Mouse (Mus musculus) ovary, postnatal 14 days (tissue): ENCODE data around the gene Man2a1.

ENCODE experiments used
- DNase-seq: peaks from one replicate; pipeline ENCODE4 v3.0.0; 2022; ENCODE audit warnings: low spot score

Gene Man2a1

DNA sequence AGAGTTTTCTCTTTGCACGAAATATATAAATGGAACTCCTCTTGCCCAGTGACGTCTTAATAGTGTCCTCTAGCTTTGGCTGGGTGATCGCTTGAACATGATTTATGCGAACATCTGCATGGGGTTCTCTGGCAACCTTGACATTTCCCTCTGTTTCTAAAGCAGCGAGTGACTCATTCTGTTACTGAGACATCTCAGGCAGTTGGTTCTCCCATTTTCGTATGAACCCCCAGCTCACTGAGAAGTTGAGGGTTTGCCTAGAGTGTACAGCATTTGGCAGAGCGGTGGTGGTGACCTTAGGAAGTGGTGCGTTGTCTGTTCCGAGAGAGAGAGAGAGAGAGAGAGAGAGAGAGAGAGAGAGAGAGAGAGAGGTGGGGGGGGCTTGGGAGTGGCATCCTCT lies 2.6 kb downstream of the Man2a1 start:
- DNase-seq, result no peak

DNA sequence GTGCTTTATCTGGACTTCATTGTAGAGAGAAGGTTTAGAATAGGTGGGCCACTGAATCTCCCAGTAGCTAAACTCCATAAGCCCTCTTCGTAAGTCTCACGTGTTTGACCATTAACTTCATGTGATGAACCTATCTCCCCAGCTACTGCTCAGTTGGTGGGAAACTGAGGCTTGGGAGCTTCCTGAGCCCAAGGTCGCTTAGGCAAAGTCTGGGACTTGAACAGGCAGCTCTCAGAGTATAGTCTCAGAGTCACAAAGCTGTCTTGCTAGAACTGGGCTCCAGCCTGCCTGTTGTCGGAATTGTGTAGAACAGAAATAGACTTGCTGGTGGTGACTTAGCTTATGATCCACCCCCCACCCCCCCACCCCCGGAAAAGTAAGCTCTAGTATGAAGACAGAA lies 3.0 kb downstream of the Man2a1 start:
- no peak for DNase-seq

DNA sequence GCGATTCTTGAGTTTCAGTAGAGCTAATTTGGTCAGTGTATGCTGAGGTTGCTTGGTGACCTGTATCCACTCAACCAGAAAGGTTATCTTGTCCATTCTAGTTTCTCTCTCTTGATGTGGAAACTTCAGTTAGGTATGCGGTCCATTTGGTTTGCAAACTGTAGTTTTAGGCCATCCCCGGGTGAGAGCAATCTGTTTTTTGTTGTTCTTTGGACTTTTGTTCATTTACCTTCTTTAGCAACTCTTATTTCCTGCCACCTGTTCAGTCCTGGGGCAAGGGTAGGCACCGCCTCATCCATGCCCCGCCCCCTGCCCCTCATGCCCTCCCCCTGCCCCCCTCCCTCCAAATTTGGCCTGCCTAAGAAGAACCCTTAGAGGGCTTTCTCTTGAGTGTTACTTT lies 3.6 kb downstream of the Man2a1 start:
- no peak for DNase-seq

DNA sequence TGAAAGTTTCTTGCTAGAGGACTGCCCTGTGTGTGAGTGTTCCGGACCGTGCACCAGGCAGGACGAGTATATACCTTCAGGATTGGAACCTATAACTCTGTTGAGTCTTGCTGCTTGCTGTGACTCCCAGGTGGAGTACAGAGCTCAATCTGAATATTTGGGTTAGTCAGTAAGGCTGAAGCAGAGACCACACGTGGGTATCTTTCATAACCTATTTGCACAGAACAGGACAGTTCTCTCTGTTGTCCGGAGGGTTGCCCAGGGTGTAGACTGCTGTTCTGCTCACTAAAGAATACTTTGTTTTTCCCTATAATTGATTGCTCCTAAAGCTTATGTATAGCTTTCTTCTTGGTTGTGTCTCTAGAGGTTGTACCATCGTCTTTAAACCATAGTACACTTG lies 7.7 kb downstream of the Man2a1 start:
- DNase-seq, result no peak

DNA sequence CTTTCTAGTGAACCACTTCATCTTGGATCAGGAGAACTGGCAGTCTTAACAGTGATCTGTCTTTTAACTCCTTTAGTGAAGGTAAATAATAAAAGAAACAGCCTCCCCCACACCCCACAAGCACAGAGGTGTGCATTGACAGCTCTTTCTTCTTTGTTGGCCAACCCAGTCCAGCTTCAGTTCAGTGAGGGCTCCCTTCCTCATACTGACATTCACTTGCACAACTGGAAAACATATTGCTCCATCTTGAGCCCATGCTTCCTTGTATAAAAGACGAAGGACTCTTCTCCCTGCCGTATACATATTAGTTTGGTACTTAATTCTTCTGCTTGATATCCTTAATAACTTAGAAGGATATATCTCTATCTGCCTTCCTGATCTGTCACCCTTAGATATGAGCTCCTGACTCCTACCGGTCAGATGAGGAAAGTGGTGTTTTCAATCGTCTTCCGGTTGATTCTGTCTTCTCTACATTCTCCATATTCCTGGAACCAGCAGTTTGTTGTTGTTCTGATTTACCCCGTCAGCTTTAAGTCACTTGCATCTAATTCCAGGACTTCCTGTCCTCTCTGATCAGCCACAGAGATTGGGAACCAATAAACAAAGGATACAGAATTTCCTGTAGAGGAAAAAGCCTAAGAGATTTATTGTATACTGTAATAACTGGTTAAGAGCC lies 8.5 kb downstream of the Man2a1 start:
- DNase-seq, result no peak

DNA sequence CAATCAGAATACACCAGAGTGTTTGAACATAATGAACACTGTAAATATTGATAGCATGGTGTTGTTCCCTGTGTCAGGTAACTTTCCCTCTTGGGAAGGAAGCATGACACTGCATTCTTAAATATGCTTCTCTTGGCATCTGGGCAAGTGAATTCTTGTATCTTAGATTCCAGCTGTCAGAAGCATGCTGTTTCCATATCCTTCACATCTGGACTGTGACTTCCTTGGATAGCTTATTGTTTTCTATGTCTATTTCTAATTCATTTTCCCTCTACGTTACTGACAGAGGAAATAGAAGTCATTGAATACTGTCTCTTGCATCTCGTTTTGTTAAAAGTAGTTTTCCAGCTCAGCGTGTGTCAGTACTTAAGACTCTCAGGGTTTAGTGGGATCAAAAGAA lies 9.2 kb downstream of the Man2a1 start:
- no peak for DNase-seq

DNA sequence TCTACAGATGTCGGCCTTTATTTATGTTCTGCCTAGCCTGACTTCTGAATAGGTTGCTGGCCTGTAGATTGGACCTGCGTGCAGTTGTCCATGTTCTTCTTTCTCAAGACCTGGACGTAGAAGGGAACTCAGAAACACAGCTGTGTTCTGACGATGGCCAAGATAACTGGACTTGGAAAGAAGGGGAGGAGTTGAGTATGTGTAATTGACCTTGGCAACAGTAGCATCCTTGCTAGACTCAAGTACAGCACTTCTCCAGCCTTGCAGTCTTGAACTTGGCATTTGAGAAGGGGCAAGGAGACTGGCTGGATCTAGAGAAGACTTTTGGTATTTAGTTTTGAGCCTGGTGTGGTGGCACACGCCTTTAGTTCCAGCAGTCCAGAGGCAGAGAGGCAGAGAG lies 10.9 kb downstream of the Man2a1 start:
- no peak for DNase-seq

DNA sequence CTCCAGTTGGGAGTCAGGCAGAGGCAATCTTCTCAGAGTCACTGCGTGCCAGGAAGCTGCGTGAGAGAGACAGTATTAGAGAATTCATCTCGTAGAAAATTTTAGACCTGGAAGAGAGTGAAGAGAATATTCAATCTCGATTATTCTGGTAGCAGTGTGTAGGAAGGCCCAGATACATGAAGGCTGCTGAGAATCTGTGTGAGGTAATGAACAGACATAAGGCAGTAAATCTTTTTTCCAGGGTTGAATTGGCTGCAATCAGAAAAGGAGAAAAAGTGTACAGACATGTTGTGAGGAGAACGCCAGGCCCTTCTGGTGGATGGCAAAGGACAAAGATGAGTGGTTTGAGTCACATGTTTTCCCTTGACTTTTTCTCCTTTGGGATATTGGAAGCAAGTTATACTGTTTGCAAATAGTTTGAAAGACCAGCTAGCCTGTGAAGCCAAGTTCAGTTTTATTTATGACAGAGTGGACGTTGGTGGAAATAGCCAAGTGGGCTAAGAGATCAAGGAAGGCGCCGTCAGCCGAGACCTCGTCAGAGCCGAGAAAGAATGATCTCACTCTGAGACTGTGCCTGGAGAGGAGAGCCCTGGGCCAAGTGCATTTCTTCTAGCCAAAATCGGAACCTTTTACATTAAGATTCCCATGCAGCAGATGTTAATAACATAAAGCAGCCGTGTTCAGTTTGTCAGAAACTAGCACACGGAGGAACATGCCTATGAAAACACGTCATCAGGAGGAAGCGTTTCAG lies 11.8 kb downstream of the Man2a1 start:
- DNase-seq, result no peak

DNA sequence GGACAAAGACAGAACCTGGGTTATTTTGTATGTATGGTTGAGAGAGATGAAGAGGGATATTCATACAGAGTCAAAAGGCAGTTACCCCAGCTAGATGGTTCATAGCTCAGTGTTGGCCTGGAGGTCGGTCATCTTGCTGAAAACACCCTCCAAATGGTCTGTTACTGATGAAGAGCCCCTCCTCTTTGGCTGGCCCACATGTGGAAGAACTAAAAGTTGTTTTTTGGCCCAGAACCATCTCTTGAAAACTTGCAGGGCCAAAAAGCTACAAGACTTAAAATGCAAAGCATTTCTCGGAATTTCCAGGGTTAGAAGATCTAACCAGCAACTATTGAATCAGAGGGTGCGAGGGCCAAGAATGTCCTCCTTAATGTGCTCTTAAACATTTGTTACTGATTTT lies 12.4 kb downstream of the Man2a1 start:
- DNase-seq, result no peak

DNA sequence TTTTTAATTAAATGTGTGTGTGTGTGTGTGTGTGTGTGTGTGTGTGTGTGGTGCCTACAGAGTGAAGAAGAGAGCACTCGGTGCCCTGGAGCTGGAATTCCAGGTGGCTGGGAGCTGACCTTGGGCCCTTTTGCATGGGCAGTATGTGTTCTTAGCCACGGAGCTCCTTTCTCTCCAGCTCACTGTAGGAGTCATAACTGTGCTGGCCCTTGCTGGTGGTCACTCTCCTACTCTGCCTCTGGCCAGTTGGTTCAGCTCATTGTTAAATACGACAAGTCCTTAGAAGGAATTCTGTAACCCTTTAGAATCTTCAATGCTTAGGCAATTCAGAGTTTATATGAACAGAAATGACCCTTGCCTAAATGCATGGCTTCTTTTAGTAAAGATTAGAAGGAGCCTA lies 12.8 kb downstream of the Man2a1 start:
- DNase-seq, result no peak

DNA sequence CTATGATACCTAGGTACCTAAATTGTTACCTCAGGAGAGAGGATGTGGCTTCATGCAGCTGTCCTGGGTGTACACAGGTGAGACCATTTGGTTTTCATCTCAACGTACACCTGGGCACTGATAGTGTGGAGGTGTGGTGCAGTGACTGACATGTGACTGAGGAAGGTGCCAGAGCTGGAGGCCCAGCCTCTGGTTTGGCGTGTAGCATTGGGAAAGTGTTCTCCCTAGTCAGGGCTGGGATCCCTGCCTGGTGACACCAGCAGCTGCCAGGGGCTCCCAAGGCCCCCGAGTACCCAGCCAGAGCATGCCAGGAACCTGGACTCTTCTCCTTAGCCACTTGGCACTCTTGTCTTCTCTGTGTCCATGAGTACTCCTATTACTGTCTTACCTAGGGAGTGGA lies 14.3 kb downstream of the Man2a1 start:
- no peak for DNase-seq

DNA sequence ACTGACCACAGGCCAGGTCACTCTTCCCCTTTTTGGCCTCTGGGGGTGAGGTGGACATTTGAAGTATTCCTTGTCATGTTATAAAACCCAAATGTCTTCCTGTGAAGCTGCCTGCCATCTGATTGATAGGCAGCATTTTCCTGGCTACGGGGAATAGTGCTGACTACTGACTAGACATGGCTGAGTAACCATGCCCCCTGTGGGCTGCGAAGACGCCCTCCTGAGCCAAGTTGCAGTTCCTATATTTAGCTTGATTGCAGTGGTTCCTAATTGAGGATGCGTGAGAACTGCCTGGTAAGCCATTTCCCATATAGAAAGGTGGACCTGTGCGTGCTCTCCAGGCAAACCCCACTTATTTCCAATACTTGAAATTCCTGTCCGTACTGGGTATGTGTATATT lies 14.9 kb downstream of the Man2a1 start:
- DNase-seq, result no peak

DNA sequence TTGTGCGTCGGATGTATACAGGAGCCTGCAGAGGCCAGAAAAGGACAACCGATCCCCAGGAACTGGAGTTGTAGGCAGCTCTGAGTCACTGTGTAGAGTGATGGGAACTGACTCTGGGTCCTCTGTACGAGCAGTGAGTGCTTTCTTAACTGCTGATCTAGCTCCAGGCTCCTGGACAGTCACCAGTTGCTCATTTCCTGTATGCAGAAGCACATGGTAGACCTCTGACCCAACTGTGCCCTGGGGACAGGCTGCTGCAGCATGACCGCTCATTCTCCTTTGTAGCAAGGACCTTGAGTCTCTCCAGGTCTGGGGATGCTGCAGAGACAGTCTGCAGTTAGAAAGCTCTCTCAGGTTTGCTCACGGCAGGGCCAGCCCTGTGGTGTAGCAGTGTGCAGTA lies 15.7 kb downstream of the Man2a1 start:
- DNase-seq, result no peak

DNA sequence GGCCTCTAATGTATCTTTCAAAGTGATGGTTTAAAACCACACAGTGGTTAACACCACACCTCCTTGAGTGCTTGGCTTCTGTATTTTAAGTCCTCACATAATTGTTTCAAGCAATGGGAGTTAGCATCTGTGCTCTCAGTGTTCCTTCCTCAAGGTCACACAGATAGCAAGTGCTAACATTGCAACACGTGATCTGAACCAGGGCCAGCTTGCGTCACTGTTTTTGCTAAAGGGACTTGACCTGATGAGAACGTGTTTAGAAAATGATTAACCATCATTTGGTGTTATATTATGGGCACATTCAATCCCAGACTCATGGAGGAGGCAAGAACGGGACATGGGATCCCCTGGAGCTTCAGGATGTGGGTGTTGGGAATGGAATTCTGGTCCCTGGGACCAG lies 17.3 kb downstream of the Man2a1 start:
- DNase-seq, result no peak

DNA sequence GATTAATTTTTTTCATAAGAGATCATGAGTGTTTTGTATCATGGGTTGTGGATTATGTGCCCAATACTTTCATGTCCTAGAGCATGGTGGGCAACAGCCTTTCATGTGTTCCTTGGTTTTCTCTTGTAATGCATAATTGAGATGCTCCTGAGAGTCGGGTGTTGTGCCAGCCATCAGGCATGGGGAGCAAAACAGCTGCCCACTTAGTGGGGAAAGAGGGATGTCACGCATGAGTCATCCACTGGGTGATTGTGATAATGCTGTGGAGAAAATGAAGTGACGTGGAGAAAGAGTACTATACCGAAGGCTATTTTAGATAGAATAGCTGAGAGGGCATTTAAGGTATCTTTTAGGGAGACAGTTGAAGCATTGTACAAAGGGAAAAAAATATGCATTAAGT lies 18.5 kb downstream of the Man2a1 start:
- DNase-seq, result no peak

DNA sequence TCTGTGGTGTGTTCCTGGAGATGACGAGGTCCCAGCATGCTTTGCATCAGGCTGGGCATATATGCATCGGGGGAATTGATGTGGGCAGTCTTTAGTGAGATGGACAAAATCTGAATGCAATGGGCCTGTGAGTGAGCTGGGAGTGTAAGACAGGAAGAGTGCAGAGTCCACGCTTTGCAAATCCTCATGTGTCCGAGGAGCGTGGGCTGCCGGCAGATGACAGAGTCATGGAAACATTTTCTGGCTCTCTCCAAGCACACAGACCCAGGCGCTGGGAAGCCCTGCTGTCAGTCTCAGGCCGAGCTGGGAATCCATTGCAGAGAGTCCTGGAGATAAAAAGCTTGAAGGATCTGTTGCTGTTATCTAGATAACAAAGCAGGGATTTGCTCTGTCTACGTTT lies 19.6 kb downstream of the Man2a1 start:
- DNase-seq, result no peak

DNA sequence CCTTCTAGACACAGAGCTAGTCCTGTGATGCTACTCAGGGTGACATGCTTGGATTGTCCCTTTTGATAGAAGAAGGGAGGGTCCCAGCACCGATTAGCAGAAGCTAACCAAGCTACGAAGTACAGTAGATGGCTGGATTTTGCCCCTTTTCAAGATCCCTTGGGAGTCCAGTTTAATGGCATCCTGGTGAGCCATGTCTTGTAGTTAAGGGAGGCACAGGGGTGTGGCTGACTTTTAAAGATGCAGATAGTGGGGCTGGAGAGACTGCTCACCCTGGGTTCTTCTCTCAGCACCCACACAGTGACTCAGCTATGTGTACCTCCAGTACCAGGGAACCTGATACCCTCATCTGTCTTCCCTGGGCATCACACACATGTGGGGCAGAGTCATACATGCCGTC lies 20.1 kb downstream of the Man2a1 start:
- DNase-seq, result no peak

DNA sequence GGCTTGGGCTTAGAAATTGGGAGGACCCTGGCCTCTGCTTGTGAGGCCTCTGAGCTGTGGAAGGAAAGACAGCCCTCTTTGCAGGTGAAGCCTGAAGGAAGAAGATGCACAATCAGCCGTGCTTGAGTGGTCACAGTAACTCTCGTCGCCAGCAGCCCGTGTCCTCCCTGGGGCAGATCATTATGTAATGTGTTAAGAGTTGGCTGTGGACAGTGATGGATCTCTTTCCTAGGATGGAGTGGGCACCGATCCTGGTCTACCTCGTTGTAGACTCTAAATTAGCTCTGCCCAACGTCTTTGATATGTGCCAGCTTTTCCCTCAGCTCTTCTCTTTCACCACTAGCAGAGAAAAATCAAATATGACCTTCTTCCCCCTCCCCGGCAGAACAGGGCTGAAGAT lies 20.7 kb downstream of the Man2a1 start:
- no peak for DNase-seq

DNA sequence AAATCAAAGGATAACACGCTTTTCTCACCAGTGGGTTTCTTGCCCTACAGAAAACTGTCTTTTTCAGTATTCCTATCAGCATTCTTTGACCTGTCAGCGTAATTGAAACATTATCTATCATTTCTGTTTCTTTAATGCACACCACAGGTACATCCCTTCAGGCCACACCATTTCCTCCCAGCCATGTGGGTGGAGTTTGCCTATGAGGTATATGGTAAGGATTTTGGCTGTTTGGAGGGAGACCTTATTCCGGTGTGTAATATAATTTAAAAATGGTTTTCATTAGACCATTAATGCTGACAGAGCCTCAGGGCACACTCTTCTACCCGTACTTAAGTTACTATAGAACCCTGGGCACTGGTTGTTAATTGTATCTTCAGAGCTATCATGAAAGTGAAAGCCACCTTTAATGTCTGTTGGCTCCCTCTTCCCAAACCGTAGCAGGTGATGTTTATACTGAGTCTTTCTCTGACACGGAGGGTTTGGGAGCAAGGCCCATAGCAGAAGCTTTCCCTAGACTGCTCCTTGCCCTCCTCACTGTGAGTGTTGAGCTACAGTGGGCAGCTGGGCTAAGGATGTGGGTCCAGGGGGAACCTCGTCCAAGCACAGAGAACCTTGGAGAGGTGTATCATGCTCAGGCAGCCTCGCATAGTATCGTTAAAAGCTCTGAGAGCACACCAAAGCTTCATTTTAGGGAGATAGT lies 21.3 kb downstream of the Man2a1 start:
- no peak for DNase-seq

DNA sequence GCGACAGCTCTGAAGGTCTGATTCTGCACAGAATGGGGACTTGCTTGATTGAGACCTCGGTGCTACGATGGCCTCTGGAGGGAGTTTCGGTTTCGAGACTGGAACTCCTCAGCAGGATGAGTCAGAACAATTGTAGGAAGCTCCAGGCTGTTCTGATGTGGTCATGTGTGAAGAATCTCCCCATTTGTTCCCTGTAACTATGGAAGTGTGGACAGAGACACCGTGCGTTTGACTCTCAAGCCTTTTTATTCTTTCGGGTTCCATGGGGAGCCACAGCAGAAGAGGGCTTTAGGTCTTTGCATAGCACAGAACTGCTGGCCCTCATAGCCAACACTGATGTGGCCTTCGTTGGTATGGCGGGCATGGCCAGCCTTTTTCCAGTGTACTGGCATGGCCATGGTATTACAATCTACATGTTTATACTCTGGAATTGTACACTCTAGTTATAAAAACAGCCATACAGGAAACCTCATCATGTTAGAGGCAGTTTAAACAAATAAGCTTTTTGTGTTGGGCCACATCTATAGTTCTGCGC lies 21.9 kb downstream of the Man2a1 start:
- no peak for DNase-seq

DNA sequence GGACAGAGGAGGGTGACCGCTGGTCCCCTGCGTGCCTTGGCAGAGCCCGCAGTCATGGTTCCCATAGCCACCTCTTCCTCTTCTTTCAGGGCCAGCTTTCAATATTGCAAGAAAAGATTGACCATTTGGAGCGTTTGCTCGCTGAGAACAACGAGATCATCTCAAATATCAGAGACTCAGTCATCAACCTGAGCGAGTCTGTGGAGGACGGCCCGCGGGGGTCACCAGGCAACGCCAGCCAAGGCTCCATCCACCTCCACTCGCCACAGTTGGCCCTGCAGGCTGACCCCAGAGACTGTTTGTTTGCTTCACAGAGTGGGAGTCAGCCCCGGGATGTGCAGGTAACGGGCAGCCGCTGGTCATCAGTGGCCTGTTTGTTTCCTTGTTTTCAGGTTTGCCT lies 23.9 kb downstream of the Man2a1 start:
- DNase-seq, result no peak

DNA sequence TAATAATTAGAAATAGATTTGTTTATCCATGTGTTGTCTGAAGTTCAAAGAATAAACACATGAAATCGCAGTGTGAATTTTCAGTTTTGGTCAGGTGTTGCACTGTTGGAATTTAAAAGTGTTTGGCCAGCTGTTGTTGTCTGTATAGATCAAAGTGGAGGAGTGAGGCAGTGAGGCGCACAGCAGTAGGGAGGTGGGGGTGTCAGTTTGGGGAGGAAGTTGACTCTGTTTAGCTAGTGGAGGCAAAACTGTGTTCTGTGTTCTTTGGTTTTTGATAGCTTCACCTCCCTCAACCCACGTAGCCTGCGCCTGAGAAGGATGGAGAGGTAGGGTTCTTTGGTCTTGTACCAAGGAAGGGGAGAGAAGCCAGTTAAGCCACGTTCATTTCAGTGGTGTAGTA lies 28.3 kb downstream of the Man2a1 start:
- no peak for DNase-seq

DNA sequence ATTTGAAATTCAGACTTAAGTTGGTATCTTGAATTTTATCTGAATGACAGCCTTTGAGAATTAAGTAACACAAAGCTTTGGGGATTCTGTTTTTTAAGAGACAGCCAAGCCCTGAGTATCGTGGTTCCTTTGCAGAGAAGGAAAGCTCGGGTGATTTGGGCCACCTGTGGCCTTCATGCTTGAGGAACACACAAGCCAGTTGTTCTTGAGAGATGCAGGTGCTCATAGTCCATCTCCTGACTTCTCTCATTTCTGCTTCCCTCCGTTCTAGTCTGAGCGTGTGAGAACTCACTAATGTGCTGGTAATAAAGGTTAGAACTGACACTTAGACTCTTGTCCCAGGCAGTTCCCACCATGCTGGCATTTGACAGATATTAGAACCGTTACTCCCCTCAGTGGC lies 28.9 kb downstream of the Man2a1 start:
- DNase-seq, result no peak
